Mouse (Mus musculus) CD8-positive naive resting alpha-beta T cell, adult 2 months (primary cell): ENCODE measurements around the gene Itprid1.

Experiments
- DNase-seq, 2 experiments: peaks; one replicate each; pipeline ENCODE4 v3.0.0; 2022; ENCODE audit warnings: low read depth in 2 of 2, low spot score in 2 of 2

The Itprid1 gene

GRCm38 (mm10) chr6:55836650-55837320 is at the start of gene Itprid1:
Itprid1 (plus strand) TSS chr6:55836895.
- DNase-seq: no peak

- no peak for DNase-seq
Observed at GRCm38 (mm10) chr6:55789557-55789956, 47.1 kb upstream of the Itprid1 start.

GRCm38 (mm10) chr6:55791852-55792496 is 44.7 kb upstream of the Itprid1 start:
- DNase-seq: no peak

GRCm38 (mm10) chr6:55792536-55792935 is 44.2 kb upstream of the Itprid1 start:
- no peak for DNase-seq

DNA sequence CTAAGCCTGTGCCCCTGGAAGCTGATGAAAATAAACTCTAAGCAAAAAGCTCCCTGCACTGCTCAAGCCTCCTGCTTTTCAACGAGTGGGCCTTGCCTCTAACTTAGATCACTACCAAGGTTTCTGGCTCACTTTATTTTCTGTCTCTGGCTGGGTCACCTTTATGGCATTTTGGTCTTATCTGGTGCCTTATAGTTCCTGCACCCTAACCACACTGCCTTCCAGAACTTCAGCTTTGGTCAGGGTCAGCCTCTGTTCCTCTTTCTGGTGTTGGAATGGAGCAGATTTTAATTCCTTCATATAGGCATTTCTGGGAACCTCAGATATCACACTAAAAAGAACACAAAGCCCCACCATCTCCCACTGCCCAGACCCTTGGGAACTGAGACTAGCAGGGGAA is 34.0 kb upstream of the Itprid1 start:
- no peak for DNase-seq

DNA sequence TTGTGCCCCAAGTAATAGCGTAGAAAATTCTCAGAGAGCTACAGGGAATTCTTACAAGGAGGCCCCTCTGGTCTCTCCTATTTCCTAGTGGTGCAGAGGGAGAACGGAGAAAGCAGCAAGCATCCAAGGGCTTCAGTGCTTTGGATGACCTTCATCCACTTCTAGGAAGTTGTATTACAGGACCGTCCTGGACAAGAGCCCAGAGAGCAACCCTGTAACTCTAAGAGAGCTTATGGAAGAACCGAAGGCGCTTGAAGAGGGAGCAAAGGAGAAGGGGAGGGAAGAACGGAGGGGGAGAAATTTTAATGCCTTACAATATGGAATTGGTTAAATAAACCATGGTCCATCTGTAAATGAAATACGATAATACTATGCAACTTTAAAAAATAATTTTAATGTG is 33.3 kb upstream of the Itprid1 start:
- DNase-seq: no peak

GRCm38 (mm10) chr6:55803991-55804680 is 32.6 kb upstream of the Itprid1 start:
- DNase-seq: no peak

DNA sequence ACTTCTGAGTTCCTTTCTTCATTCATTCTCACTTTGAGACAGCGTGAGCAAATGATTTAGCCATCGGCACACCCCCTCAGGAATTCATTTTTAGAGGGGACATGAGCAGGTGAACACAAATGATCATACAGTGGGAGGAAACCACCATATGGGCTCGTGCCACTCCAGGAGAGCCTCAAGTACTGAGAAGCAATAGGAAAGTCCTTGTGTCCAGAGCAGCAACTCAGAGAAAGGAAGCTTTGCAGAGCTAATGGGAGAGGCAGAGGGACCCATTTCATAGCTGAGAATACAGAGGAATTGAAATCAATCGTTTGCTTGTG is 32.1 kb upstream of the Itprid1 start:
- DNase-seq: no peak

- no peak for DNase-seq
Observed at GRCm38 (mm10) chr6:55805291-55806137, 31.2 kb upstream of the Itprid1 start.

DNA sequence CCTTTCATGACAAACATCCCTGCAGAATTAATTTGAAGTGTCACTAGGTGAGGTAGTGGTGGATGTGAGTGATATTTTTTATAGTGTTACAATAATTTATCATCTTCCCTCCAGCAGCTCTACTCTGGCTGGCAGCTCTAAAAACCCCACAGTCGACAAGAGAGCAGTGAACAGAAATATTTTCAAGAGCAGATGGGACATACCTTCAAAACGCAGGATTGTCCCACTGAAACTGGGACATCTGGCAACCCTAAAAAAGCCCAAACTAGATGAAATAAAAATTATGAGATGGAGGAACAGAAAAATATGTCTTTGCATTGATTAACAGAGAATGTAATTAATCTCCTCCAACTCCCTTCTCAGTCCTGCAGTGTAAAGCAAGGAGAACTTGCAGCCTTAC is 30.2 kb upstream of the Itprid1 start:
- no peak for DNase-seq

DNA sequence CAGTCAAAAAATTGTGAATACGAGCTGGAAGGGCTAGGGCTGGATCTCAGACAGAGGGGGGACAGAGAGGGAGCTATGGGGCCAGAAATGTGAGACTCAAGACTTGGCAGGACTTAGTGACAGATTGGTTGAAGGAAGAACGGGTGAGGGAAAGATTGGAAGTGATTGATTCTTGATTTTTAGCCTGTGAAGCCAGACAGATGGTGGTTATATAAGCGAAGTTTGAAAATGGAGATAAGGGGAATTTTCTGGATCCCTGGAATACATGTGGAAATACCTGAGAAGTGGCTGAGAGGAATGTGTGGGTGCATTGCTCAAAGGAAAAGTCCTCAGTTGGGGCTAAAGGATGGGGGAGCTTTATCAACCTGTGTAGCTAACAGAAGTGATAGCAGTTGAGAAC is 28.0 kb upstream of the Itprid1 start:
- no peak for DNase-seq

GRCm38 (mm10) chr6:55811153-55811552 is 25.5 kb upstream of the Itprid1 start:
- no peak for DNase-seq

DNA sequence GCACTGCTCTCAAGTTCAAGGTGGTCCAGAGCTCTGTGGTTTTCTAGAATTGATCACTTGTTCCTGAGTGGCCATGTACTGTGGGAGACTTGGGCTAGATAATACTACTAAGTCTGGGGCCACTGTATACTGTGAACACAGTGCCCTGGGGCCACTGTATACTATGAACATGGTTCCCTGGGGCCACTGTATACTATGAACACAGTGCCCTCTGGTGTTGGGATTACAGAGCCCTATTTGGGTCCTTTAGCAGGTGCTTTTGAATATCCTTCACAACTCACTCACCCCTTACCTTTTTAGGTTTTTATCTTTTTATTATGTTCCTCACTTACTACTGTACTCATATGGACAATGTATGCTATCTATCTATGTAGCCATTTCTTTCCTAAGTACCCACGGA is 24.3 kb upstream of the Itprid1 start:
- no peak for DNase-seq

GRCm38 (mm10) chr6:55814184-55814926 is 22.3 kb upstream of the Itprid1 start:
- DNase-seq: no peak

GRCm38 (mm10) chr6:55816911-55817310 is 19.8 kb upstream of the Itprid1 start:
- no peak for DNase-seq

DNA sequence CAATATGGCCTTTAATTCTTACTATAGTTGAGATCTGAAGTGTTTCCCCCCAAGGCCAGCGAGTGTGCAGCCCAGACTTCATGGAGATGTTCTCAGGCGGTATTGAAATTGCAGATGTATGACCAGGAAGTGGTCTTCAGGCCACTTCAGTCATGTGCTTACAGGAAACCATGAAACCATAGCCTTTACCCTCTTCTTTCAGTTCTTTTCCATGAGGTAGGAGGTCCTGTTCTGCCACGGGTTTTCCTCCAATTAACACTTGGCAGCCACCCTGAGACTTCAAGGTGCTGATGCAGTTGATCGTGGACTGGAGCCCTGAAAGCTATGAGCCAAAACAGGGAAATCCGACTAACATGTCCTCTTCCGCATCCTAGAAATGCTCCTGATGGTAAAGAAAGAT is 7.0 kb upstream of the Itprid1 start:
- no peak for DNase-seq

- DNase-seq: no peak
Observed at GRCm38 (mm10) chr6:55852589-55852988, 15.9 kb downstream of the Itprid1 start.

DNA sequence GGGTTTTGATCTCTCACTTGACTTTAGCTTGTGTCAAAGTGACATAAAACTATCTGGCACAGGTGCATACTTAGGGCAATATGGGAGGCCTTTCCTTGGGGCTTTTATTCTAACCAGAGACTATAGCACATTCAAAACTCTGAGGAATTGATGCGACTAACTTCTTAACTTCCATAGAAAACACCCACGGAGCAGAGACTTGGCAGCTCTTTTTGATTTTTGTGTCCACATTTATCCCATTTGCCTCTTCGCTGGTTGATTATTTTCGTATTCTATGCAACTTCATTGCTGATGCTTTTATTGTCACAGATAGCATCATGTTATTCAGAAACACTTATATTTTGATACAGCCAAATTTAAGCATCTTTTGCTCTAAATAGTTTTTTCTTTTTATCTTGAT is 19.4 kb downstream of the Itprid1 start:
- no peak for DNase-seq

GRCm38 (mm10) chr6:55865206-55865605 is 28.5 kb downstream of the Itprid1 start:
- DNase-seq: no peak

- DNase-seq: no peak
Observed at GRCm38 (mm10) chr6:55879356-55879960, 42.8 kb downstream of the Itprid1 start.

DNA sequence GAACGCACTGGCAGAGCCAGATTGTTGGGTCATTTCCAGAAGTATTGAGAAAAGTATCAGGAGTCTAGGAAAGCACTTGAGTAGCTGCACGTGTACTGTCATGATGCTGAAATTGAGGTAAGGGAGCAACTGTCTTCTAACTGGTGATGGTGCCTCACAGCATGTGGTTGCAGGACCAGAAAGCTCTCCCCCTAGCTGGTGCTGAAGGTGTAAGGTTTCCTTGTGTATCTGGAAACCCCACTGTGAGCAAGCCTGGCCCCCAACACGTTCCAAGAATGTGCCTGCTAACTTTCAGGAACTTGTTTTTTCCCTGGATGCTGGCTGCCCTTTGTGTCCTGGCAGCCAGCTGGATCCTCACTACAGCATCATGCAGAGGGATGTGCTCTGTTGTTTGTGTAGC is 44.2 kb downstream of the Itprid1 start:
- DNase-seq: no peak
